Mouse (Mus musculus): ENCODE results near the gene Gnb5. TPM values are rescaled to one million over a fixed set of nuclear protein-coding genes. Genes with fewer than 3 reads are reported as not detected.

The Gnb5 gene
- 9.2 TPM for polyA plus RNA-seq (2017; shearing (Covaris generic))

DNA sequence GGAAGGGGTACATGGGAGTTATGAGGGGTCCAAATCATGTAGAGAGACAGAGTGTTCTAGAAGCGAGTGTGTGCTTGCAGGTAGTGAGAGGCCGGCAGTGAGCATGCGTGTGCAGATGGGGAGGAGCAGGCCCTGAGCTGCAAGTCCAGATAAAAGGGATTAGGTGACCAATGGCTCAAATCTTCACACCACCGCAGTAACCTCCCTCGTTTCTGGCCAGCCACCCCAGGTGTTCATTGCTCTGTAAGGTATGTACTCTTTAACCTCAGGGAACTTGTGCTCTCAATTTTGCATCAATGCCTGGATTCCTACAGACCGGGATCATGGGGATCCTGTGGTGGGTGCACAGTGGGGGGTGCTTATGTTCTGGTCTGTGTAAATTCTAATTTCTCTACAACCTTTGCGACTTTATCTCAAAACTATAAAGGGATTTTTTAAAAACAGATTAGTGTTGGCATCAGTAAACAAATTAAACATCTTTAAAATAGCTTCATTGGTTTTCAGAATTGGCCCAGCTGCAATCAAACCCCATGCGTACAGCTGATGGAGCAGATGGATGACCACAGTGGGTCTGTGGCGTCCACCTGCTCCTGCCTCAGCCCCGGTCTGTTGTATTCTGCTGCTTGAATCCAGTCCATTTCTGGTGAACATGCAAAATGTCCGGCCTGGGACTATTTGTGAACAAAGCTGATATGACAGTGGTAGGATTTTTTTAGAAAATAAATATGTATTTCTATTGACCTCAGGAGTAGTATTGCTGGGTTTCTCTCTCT lies at the start of gene Gnb5:
Gene Gnb5 (plus strand): TSS at position 163 of the 773 bp plus-strand sequence.

DNA sequence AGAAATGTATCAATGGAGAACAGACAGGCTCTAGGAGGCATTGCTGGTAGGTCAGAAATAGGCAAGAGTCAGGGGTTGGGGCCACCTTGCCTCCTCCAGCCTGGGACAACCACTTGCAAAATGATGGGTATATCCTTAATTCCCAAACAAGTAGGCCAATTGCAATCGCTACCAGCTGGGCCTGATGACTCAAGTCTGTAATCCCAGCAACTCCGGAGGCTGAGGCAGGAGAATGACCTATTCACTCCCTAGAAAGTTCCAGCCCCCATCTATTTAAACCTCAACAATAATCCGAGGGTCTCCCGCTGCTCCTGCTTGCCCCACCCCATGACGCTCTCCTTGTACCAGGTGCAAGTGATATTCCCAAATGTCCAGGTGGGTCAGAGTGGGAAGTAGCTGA lies 41.4 kb downstream of the Gnb5 start, which contains the start of gene Bcl2l10:
Gene Bcl2l10 (plus strand): TSS at position 301 of the 400 bp plus-strand sequence.

Other genes with a start within 250 kb of the Gnb5 start
- 16.0 TPM for gene Myo5a, start 235.3 kb upstream of the Gnb5 start, polyA plus RNA-seq (2017; shearing (Covaris generic))
- gene Myo5c, start 74.3 kb upstream of the Gnb5 start, polyA plus RNA-seq (2017; shearing (Covaris generic)): 0.74 TPM
- gene Bcl2l10, start 41.5 kb downstream of the Gnb5 start, polyA plus RNA-seq (2017; shearing (Covaris generic)): not detected
- gene Mapk6, start 103.7 kb downstream of the Gnb5 start, polyA plus RNA-seq (2017; shearing (Covaris generic)): 53.0 TPM
- gene Leo1, start 135.2 kb downstream of the Gnb5 start, polyA plus RNA-seq (2017; shearing (Covaris generic)): 26.0 TPM